Mouse (Mus musculus): ENCODE measurements at regions not wholly inside any gene's neighbourhood (a gene's known extent, or its start where the extent isn't known, plus 50 kb on each side); places are given as distances from the start of the nearest gene placed in this dataset.
"Not testable (repeated sequence)": the region's sequence is repeated elsewhere in the genome, so short reads cannot be mapped to it uniquely, and the experiment has no call there.

GRCm38 (mm10) chr5:45382804-45383203 lies 67.2 kb downstream of the Qdpr start:
- TF ChIP-seq CTCF (IDR thresholded peaks at IDR 0.05; ENCODE audit: insufficient read depth, low read length) (no peak), POLR2A (IDR thresholded peaks at IDR 0.05; ENCODE audit: borderline replicate concordance, extremely low read depth, low read depth, low read length) (no peak)
- no peak for DNase-seq

GRCm38 (mm10) chr5:45378486-45378885 lies 71.5 kb downstream of the Qdpr start:
- WGBS, result 25% methylated on average over 2 of the region's 2 CpGs

More at GRCm38 (mm10) chr5:45382804-45383203, 67.2 kb downstream of the Qdpr start:
- no peak overlapping the region for H3K4me3 ChIP-seq (replicated peaks; ENCODE audit: extremely low read depth, low read depth, low read length)
- no peaks in the 10 kb centered on the region for H3K4me1 ChIP-seq (ENCODE audit: control insufficient read depth, insufficient read depth, low read length)
- WGBS, result 84% methylated on average over 2 of the region's 2 CpGs

GRCm38 (mm10) chr5:45373069-45373468 lies 77.0 kb downstream of the Qdpr start:
- DNase-seq, result no peak
- no peaks in the 10 kb centered on the region for H3K4me1 ChIP-seq (ENCODE audit: control insufficient read depth, insufficient read depth, low read length)
- H3K4me3 ChIP-seq (replicated peaks; ENCODE audit: extremely low read depth, low read depth, low read length), result no peak overlapping the region
- WGBS, result 37% methylated on average over 2 of the region's 2 CpGs
- TF ChIP-seq POLR2A (IDR thresholded peaks at IDR 0.05; ENCODE audit: borderline replicate concordance, extremely low read depth, low read depth, low read length) (no peak), CTCF (IDR thresholded peaks at IDR 0.05; ENCODE audit: insufficient read depth, low read length) (no peak)

More at GRCm38 (mm10) chr5:45378486-45378885, 71.5 kb downstream of the Qdpr start:
- no peaks in the 10 kb centered on the region for H3K4me1 ChIP-seq (ENCODE audit: control insufficient read depth, insufficient read depth, low read length)
- no peak for DNase-seq
- TF ChIP-seq CTCF (IDR thresholded peaks at IDR 0.05; ENCODE audit: insufficient read depth, low read length), result no peak
- no peak for TF ChIP-seq POLR2A (IDR thresholded peaks at IDR 0.05; ENCODE audit: borderline replicate concordance, extremely low read depth, low read depth, low read length)
- H3K4me3 ChIP-seq (replicated peaks; ENCODE audit: extremely low read depth, low read depth, low read length), result no peak overlapping the region

GRCm38 (mm10) chr5:45368451-45368850 lies 81.6 kb downstream of the Qdpr start:
- H3K4me1 ChIP-seq (ENCODE audit: control insufficient read depth, insufficient read depth, low read length), result no peaks in the 10 kb centered on the region
- no peak overlapping the region for H3K4me3 ChIP-seq (replicated peaks; ENCODE audit: extremely low read depth, low read depth, low read length)
- WGBS, result 32% methylated on average over 6 of the region's 6 CpGs
- TF ChIP-seq CTCF (IDR thresholded peaks at IDR 0.05; ENCODE audit: insufficient read depth, low read length), result no peak
- no peak for TF ChIP-seq POLR2A (IDR thresholded peaks at IDR 0.05; ENCODE audit: borderline replicate concordance, extremely low read depth, low read depth, low read length)
- DNase-seq, result no peak

DNA sequence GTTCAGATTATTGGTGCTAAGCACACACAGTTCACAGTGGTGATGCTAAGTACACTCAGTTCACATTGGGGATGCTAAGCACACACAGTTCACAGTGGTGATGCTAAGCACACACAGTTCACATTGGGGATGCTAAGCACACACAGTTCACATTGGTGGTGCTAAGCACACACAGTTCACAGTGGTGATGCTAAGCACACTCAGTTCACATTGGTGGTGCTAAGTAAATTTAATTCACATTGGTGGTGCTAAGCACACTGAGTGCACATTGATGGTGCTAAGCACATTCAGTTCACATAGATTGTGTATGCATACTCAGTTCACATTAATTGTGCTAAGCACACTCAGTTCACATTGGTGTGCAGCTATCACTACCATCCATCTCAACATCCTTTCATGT lies 89.8 kb downstream of the Qdpr start:
- no peak for DNase-seq
- Histone ChIP-seq H3K4me1 (ENCODE audit: control insufficient read depth, insufficient read depth, low read length) (no peaks in the 10 kb centered on the region), H3K4me3 (replicated peaks; ENCODE audit: extremely low read depth, low read depth, low read length) (no peak overlapping the region)
- TF ChIP-seq CTCF (IDR thresholded peaks at IDR 0.05; ENCODE audit: insufficient read depth, low read length), result no peak

DNA sequence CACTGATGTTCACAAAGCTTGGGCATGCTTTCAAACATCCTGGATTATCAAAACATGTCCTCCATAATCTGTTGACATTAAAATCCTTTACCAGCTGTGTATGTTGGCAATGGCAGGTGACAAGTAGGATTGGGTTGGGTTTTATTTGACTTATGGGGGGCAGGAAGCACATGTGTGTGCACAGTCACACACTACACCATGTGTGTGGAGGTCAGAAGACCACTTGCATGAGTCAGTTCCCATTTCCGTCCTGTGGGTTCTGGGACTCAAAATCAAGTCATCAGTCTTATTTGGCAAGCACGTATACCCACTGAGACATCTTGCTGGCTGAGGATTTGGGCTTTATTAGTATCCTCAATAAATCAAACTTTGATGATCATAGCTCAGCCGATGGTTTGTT lies 109.6 kb downstream of the Qdpr start:
- DNase-seq, result no peak
- WGBS, result 54% methylated on average over 3 of the region's 3 CpGs
- TF ChIP-seq CTCF (IDR thresholded peaks at IDR 0.05; ENCODE audit: insufficient read depth, low read length), result no peak
- TF ChIP-seq POLR2A (IDR thresholded peaks at IDR 0.05; ENCODE audit: borderline replicate concordance, extremely low read depth, low read depth, low read length), result no peak
- Histone ChIP-seq H3K4me1 (ENCODE audit: control insufficient read depth, insufficient read depth, low read length) (no peaks in the 10 kb centered on the region), H3K4me3 (replicated peaks; ENCODE audit: extremely low read depth, low read depth, low read length) (no peak overlapping the region)

- no peaks in the 10 kb centered on the region for H3K4me1 ChIP-seq (ENCODE audit: control insufficient read depth, insufficient read depth, low read length)
- TF ChIP-seq CTCF (IDR thresholded peaks at IDR 0.05; ENCODE audit: insufficient read depth, low read length) (no peak), POLR2A (IDR thresholded peaks at IDR 0.05; ENCODE audit: borderline replicate concordance, extremely low read depth, low read depth, low read length) (no peak)
- no peak for DNase-seq
- 55% methylated on average over 2 of the region's 2 CpGs for WGBS
- no peak overlapping the region for H3K4me3 ChIP-seq (replicated peaks; ENCODE audit: extremely low read depth, low read depth, low read length)
These were observed 113.2 kb downstream of the Qdpr start for GRCm38 (mm10) chr5:45336801-45337200.

- not testable (repeated sequence) for H3K4me1 ChIP-seq (ENCODE audit: control insufficient read depth, insufficient read depth, low read length); DNase-seq; H3K4me3 ChIP-seq (replicated peaks; ENCODE audit: extremely low read depth, low read depth, low read length)
- 57% methylated on average over 2 of the region's 2 CpGs for WGBS
These were observed 125.6 kb downstream of the Qdpr start for GRCm38 (mm10) chr5:45324468-45324867.

- no peak for TF ChIP-seq POLR2A (IDR thresholded peaks at IDR 0.05; ENCODE audit: borderline replicate concordance, extremely low read depth, low read depth, low read length)
- no peak for TF ChIP-seq CTCF (IDR thresholded peaks at IDR 0.05; ENCODE audit: insufficient read depth, low read length)
- DNase-seq, result no peak
- H3K4me1 ChIP-seq (ENCODE audit: control insufficient read depth, insufficient read depth, low read length), result no peaks in the 10 kb centered on the region
- WGBS, result 33% methylated on average over 4 of the region's 4 CpGs
- no peak overlapping the region for H3K4me3 ChIP-seq (replicated peaks; ENCODE audit: extremely low read depth, low read depth, low read length)
These were observed 126.5 kb downstream of the Qdpr start for GRCm38 (mm10) chr5:45323500-45323899.

GRCm38 (mm10) chr5:45318026-45318425 lies 132.0 kb downstream of the Qdpr start:
- Histone ChIP-seq H3K4me1 (ENCODE audit: control insufficient read depth, insufficient read depth, low read length) (no peaks in the 10 kb centered on the region), H3K4me3 (replicated peaks; ENCODE audit: extremely low read depth, low read depth, low read length) (no peak overlapping the region)
- TF ChIP-seq POLR2A (IDR thresholded peaks at IDR 0.05; ENCODE audit: borderline replicate concordance, extremely low read depth, low read depth, low read length), result no peak
- no peak for TF ChIP-seq CTCF (IDR thresholded peaks at IDR 0.05; ENCODE audit: insufficient read depth, low read length)
- no peak for DNase-seq
- WGBS, result 76% methylated on average over 2 of the region's 2 CpGs

DNA sequence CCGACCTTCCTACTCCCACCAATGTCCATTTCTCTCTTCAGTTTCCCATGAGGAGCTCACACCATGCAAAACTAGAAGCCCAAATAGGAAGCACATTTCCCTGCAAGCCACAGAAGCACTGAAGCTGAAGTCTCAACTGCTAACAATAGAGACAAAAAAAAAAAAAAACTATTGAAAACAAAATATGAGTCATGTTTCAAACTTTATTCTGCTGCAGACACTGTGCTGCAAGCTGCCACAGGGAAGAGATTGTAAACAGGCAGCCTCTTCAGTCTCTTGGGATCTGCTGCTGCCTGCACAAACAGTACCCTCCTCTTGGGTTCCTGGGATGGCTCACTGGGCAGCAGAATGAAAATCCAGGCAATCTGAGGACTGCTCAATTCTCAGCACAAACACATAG lies 148.9 kb downstream of the Qdpr start:
- 48% methylated on average over 1 of the region's 1 CpGs for WGBS
- Histone ChIP-seq H3K4me1 (ENCODE audit: control insufficient read depth, insufficient read depth, low read length) (no peaks in the 10 kb centered on the region), H3K4me3 (replicated peaks; ENCODE audit: extremely low read depth, low read depth, low read length) (no peak overlapping the region)
- TF ChIP-seq CTCF (IDR thresholded peaks at IDR 0.05; ENCODE audit: insufficient read depth, low read length) (no peak), POLR2A (IDR thresholded peaks at IDR 0.05; ENCODE audit: borderline replicate concordance, extremely low read depth, low read depth, low read length) (no peak)
- no peak for DNase-seq

All from lung, adult 2 months (tissue).